Mouse (Mus musculus): ENCODE measurements around the gene Qk. TPM values are rescaled to one million over a fixed set of nuclear protein-coding genes. Genes with fewer than 3 reads are reported as not detected.

Qk gene
- polyA plus RNA-seq, 1 experiment from 2014 or later, result 54.1 TPM

DNA sequence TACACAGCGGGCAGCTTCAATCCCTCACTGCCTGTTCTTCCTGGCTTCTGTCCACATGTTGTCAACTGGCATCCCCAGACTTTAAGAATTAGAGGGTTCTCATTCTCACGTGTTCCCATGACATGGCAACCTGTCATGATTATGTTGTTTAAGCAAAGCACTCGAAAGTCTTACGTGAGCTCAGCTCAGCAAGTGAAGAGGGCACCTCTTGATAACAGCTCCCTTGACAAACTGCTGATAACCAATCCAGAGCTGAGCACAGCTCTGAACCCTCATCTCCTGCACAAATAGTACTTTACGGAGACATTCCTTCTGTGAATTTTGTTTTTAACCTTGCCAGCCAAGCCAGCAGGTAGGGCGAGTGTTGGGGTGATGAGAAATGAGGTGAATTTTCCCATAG is 159.2 kb downstream of the Qk start:
- no peaks in the 10 kb centered on the region for H3K4me1 ChIP-seq
- H3K27ac ChIP-seq, result no peak overlapping the region
- no peaks in the 10 kb centered on the region for H3K9me3 ChIP-seq (replicated peaks)
- H3K9ac ChIP-seq, result no peak overlapping the region
- H3K4me2 ChIP-seq, result no peak overlapping the region
- WGBS, result 87% methylated on average over 6 of the region's 6 CpGs
- no peak overlapping the region for H3K4me3 ChIP-seq
- no peak for ATAC-seq
- no peaks in the 10 kb centered on the region for H3K36me3 ChIP-seq (ENCODE audit: poor library complexity, severe bottlenecking)
- no peaks in the 10 kb centered on the region for H3K27me3 ChIP-seq

DNA sequence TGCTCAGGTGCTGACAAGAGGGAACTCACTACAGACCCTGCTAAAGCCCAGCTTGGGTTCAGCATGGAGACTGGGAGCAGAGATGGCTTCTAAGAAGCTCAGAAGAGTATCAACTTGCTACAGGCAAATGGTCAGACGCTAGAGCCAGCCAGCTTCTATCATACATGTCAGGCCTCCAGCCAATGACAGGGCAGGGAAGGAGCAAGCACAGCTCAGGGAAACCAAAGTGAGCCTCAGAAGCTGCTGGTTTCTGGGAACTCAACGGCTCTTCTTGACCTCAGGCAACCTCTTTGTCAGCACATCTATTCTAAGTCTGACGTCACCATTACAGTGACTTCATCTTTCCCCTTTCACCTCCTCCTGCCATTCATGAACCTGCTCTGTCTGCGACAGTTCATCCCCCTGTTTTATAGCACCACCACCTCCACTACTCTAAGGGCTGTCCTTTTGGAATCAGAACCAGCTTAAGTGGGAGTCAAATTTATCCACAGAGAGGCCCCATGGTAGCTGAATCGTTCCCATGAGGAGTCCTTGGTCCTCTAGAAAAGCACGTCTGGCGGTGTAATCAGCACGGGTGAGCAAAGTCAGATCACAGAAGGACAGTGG is 166.7 kb downstream of the Qk start:
- ATAC-seq, result no peak
- no peak overlapping the region for H3K9ac ChIP-seq

More for the DNA sequence above, 166.7 kb downstream of the Qk start:
- no peak overlapping the region for H3K27ac ChIP-seq
- H3K27me3 ChIP-seq, result no peaks in the 10 kb centered on the region
- peaks cover 9% of the 10 kb centered on the region for H3K4me1 ChIP-seq
- no peaks in the 10 kb centered on the region for H3K36me3 ChIP-seq (ENCODE audit: poor library complexity, severe bottlenecking)
- 77% methylated on average over 8 of the region's 8 CpGs for WGBS
- no peaks in the 10 kb centered on the region for H3K9me3 ChIP-seq (replicated peaks)
- H3K4me2 ChIP-seq, result no peak overlapping the region
- no peak overlapping the region for H3K4me3 ChIP-seq
